In the genomic region with DNA sequence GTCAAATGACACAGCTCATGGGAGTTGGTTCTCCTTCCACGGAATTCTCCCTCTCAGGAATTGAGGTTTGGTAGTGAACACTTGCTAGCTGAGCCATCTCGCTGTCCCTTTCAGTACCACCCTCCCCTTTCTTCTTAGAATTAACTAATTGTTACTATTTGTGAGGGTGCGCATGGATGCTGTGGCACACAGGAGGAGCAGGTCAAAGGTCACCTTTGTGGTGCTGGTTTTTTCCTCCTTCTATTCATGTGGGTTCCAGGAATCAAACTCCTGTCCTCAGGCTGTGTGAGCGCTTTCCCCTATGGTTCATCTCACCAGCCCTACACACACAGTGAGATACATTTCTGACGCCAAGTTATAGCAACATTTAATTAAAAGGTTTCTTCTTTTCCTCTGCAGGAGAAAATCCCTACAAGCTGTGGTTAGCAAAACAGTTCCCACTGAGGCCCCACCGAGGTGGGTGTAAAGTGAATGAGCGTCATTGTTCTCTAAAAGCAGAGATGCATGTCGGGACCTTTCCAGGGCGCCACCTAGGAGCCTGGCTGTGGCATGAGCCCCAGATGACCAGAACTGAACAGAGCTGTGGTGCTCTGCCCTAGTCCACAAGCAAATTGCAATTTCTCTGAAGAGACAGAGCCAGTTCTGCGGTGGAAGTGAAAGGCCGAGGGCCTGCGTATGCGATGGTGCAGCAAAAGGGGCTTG, we compare ENCODE assay signal across 11 mouse cellular contexts. TPM values are rescaled to one million over a fixed set of nuclear protein-coding genes. Genes with fewer than 3 reads are reported as not detected.
DNase-seq lines count a peak whose midpoint lies in the region; ATAC-seq lines count a peak whose summit lies in the region.
"Had no signal": no experiment of that assay in that cellular context is flagged by ENCODE, and none has a peak within 500 bp of the region (broad histone marks: within the 10 kb centered on the region; RNA-seq: fewer than 3 reads in every experiment).

No protein-coding gene starts in this region.

- H3K4me2 ChIP-seq in midbrain, embryonic 15.5 days: no peak overlapping the region
- H3K4me2 ChIP-seq in intestine, embryonic 15.5 days (replicated peaks): no peak overlapping the region
- H3K4me2 ChIP-seq: lung, embryonic 15.5 days had no signal

- WGBS in heart, embryonic 10.5 days: 44% methylated on average over 13 of the region's 13 CpGs
- 14% methylated on average over 13 of the region's 13 CpGs for WGBS in hindbrain, embryonic 10.5 days
- 19% methylated on average over 13 of the region's 13 CpGs for WGBS in midbrain, embryonic 15.5 days
- 61% methylated on average over 13 of the region's 13 CpGs for WGBS in intestine, embryonic 15.5 days

- no peaks in the 10 kb centered on the region for H3K27me3 ChIP-seq in heart, embryonic 10.5 days (ENCODE audit: insufficient read depth, poor library complexity, severe bottlenecking)
- no peaks in the 10 kb centered on the region for H3K27me3 ChIP-seq in hindbrain, embryonic 10.5 days (ENCODE audit: insufficient read depth, poor library complexity, severe bottlenecking)
- no peaks in the 10 kb centered on the region for H3K27me3 ChIP-seq in midbrain, embryonic 15.5 days (replicated peaks)
- H3K27me3 ChIP-seq in intestine, embryonic 15.5 days (replicated peaks): no peaks in the 10 kb centered on the region
- H3K27me3 ChIP-seq: lung, embryonic 15.5 days had no signal

- no peak for DNase-seq in heart, embryonic 10.5 days (ENCODE audit: low spot score)
- DNase-seq in heart, postnatal 10 days: no peak
- peak; percentile 49 for DNase-seq in R1 (ENCODE audit: low read depth, low spot score)
- peak; percentile 64 for DNase-seq in hindbrain, embryonic 10.5 days (ENCODE audit: low spot score)
- no peak for DNase-seq in spleen, postnatal 10 days (ENCODE audit: low spot score in 2 of 2)
- DNase-seq in kidney, postnatal 14 days: no peak
- DNase-seq: cerebellum, adult 11 months; layer of hippocampus, adult 9-11 months had no signal

- H3K27ac ChIP-seq in heart, embryonic 10.5 days: peak overlapping the region; percentile 0; the same call in 1 of the 2 replicates
- H3K27ac ChIP-seq in hindbrain, embryonic 10.5 days: peak overlapping the region; percentile 81
- H3K27ac ChIP-seq in midbrain, embryonic 15.5 days: peak overlapping the region; percentile 9; the same call in 1 of the 2 replicates
- no peak overlapping the region for H3K27ac ChIP-seq in intestine, embryonic 15.5 days
- H3K27ac ChIP-seq: lung, embryonic 15.5 days had no signal

- H3K4me3 ChIP-seq in heart, embryonic 10.5 days: no peak overlapping the region
- H3K4me3 ChIP-seq in hindbrain, embryonic 10.5 days: peak overlapping the region; percentile 20
- no peak overlapping the region for H3K4me3 ChIP-seq in midbrain, embryonic 15.5 days
- no peak overlapping the region for H3K4me3 ChIP-seq in intestine, embryonic 15.5 days (replicated peaks)
- H3K4me3 ChIP-seq: lung, embryonic 15.5 days had no signal

- peaks cover 34% of the 10 kb centered on the region for H3K4me1 ChIP-seq in heart, embryonic 10.5 days
- peaks cover 38% of the 10 kb centered on the region for H3K4me1 ChIP-seq in hindbrain, embryonic 10.5 days (replicated peaks)
- peaks cover 17% of the 10 kb centered on the region for H3K4me1 ChIP-seq in midbrain, embryonic 15.5 days
- H3K4me1 ChIP-seq in intestine, embryonic 15.5 days (replicated peaks): peaks cover 17% of the 10 kb centered on the region

- H3K36me3 ChIP-seq in heart, embryonic 10.5 days: no peaks in the 10 kb centered on the region
- H3K36me3 ChIP-seq in hindbrain, embryonic 10.5 days: no peaks in the 10 kb centered on the region
- H3K36me3 ChIP-seq in midbrain, embryonic 15.5 days (replicated peaks): no peaks in the 10 kb centered on the region
- H3K36me3 ChIP-seq in intestine, embryonic 15.5 days: no peaks in the 10 kb centered on the region
- H3K36me3 ChIP-seq: lung, embryonic 15.5 days had no signal

- ATAC-seq in midbrain, embryonic 15.5 days (replicated peaks): no peak
- no peak for ATAC-seq in intestine, embryonic 15.5 days

- intact Hi-C loops in heart, postnatal 10 days (cut with DNase I): no loop called here

- no peak overlapping the region for H3K9ac ChIP-seq in midbrain, embryonic 15.5 days
- H3K9ac ChIP-seq in intestine, embryonic 15.5 days: no peak overlapping the region
- H3K9ac ChIP-seq: lung, embryonic 15.5 days had no signal

- H3K9me3 ChIP-seq in heart, embryonic 10.5 days: no peaks in the 10 kb centered on the region
- H3K9me3 ChIP-seq in hindbrain, embryonic 10.5 days: no peaks in the 10 kb centered on the region
- H3K9me3 ChIP-seq in midbrain, embryonic 15.5 days: no peaks in the 10 kb centered on the region
- H3K9me3 ChIP-seq in intestine, embryonic 15.5 days: no peaks in the 10 kb centered on the region
- H3K9me3 ChIP-seq: lung, embryonic 15.5 days had no signal

RNA-seq across cellular contexts. Expression of a gene that starts 8.2 kb away (rescaled TPM):
- 46.2 and 56.0 TPM in 2 replicates for polyA plus RNA-seq in heart, embryonic 10.5 days (2016; fragmentation: Nextera tagmentation; extraction: Ambion mirVana)
- total RNA-seq in heart, postnatal 10 days (2021): 10 to 100 TPM; 79.2 to 91.1 TPM
- polyA plus RNA-seq in hindbrain, embryonic 10.5 days (2016; fragmentation: Nextera tagmentation; extraction: Ambion mirVana): 57.0 and 58.2 TPM in 2 replicates
- polyA plus RNA-seq in midbrain, embryonic 15.5 days (2015; fragmentation: Nextera tagmentation; extraction: Ambion mirVana): 62.8 and 63.9 TPM in 2 replicates
- polyA plus RNA-seq in intestine, embryonic 15.5 days (2015; fragmentation: Nextera tagmentation; extraction: Ambion mirVana): 30.4 and 30.7 TPM in 2 replicates

Comparison
In these comparisons a context has a peak if more than half of its experiments do, and no peak if none do; other contexts are left out.
1. DNase-seq: peak in R1 (single experiment) and hindbrain, embryonic 10.5 days (single experiment); none in heart, embryonic 10.5 days (single experiment), heart, postnatal 10 days (0 of 2), spleen, postnatal 10 days (0 of 2) and kidney, postnatal 14 days (single experiment).